Mouse (Mus musculus) mesoderm, embryonic 11.5 days (tissue): ENCODE data around the gene Gm21258.
"Not testable (repeated sequence)": the region's sequence is repeated elsewhere in the genome, so short reads cannot be mapped to it uniquely, and the experiment has no call there.

ENCODE experiments used
- DNase-seq: peaks from one replicate; pipeline ENCODE4 v3.0.0-alpha.2; 2012; ENCODE audit warnings: low read depth, low spot score

The Gm21258 gene

GRCm38 (mm10) chrY:52779740-52780139 lies at the start of gene Gm21258:
TSS of gene Gm21258 (plus strand) at chrY:52780040.
- DNase-seq = not testable (repeated sequence)
